Mouse (Mus musculus) heart, embryonic 15.5 days (tissue): ENCODE data around the gene Prdm15. TPM values are rescaled to one million over a fixed set of nuclear protein-coding genes. Genes with fewer than 3 reads are reported as not detected.

Source experiments
- ATAC-seq: fragments of 200-750 bp; cut with Nextera tagmentation; replicated peaks from 2 replicates; pipeline ENCODE4 v1.8.0; 2017; ENCODE audit warnings: low read depth, moderate TSS enrichment; ENCODE audit not compliant: insufficient number of reproducible peaks, insufficient read depth, low FRiP score
- H3K27ac ChIP-seq: fragments of 300-500 bp; sonication (generic); 2 replicates; pipeline ENCODE4 v1.5.1; 2015; ENCODE audit warnings: mild to moderate bottlenecking, inconsistent platforms
- H3K27me3 ChIP-seq: fragments of 300-500 bp; sonication (generic); 2 replicates; pipeline ENCODE4 v1.6.1; 2015; ENCODE audit warnings: inconsistent platforms
- H3K36me3 ChIP-seq: fragments of 300-500 bp; sonication (generic); 2 replicates; pipeline ENCODE4 v1.6.1; 2015; ENCODE audit warnings: mild to moderate bottlenecking, inconsistent platforms
- H3K4me1 ChIP-seq: fragments of 300-500 bp; sonication (generic); replicated peaks from 2 replicates; pipeline ENCODE4 v1.6.1; 2015; ENCODE audit warnings: inconsistent platforms
- H3K4me2 ChIP-seq: fragments of 300-500 bp; sonication (generic); 2 replicates; pipeline ENCODE4 v1.6.1; 2015; ENCODE audit warnings: inconsistent platforms, mild to moderate bottlenecking, moderate library complexity
- H3K4me3 ChIP-seq: fragments of 300-500 bp; sonication (generic); 2 replicates; pipeline ENCODE4 v1.5.1; 2015; ENCODE audit warnings: mild to moderate bottlenecking, inconsistent platforms
- H3K9ac ChIP-seq: fragments of 300-500 bp; sonication (generic); 2 replicates; pipeline ENCODE4 v1.6.1; 2015; ENCODE audit warnings: mild to moderate bottlenecking, inconsistent platforms
- H3K9me3 ChIP-seq: fragments of 300-500 bp; sonication (generic); replicated peaks from 2 replicates; pipeline ENCODE4 v1.6.1; 2016; ENCODE audit warnings: inconsistent platforms
- WGBS: fragments of 180-500 bp; shearing (Covaris S2); methylation state at CpG from one replicate; pipeline ENCODE4 v1.1.7; 2015; ENCODE audit warnings: mixed read lengths; 5-methylcytosine and 5-hydroxymethylcytosine counted together
- polyA plus RNA-seq: library from polyadenylated mRNA; unstranded; fragments of >200 nt; fragmentation: Nextera tagmentation; extraction: Ambion mirVana; gene quantifications from 2 replicates; pipeline ENCODE4 v1.2.1, GENCODE M21; 2015

Gene Prdm15
- polyA plus RNA-seq, 1 experiment from 2014 or later: 4.8 TPM

DNA sequence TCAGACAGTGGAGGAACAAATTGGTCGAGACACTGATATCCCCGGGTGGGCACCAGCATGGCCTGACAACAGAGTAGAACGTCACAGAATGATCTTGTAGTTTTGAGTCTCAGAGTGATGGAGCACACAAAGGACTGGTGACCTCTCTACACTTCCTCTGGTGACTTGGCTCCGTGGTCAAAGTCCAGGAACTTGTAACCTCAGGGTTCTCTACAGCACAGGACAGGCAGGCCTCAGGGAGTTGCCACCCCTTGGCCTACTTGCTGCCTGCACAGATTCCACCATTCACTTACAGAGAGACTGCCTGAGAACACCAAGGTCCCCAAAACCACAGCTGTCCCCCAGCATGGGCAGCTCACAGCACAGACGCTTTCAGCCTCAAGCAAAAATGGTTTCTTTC is 36.4 kb downstream of the Prdm15 start:
- WGBS: 82% methylated on average over 5 of the region's 5 CpGs
- H3K4me2 ChIP-seq: no peak overlapping the region
- no peak overlapping the region for H3K4me3 ChIP-seq
- no peak for ATAC-seq
- H3K27me3 ChIP-seq: no peaks in the 10 kb centered on the region
- H3K36me3 ChIP-seq: peaks cover 61% of the 10 kb centered on the region
- no peaks in the 10 kb centered on the region for H3K9me3 ChIP-seq
- H3K9ac ChIP-seq: no peak overlapping the region
- no peaks in the 10 kb centered on the region for H3K4me1 ChIP-seq
- H3K27ac ChIP-seq: no peak overlapping the region

DNA sequence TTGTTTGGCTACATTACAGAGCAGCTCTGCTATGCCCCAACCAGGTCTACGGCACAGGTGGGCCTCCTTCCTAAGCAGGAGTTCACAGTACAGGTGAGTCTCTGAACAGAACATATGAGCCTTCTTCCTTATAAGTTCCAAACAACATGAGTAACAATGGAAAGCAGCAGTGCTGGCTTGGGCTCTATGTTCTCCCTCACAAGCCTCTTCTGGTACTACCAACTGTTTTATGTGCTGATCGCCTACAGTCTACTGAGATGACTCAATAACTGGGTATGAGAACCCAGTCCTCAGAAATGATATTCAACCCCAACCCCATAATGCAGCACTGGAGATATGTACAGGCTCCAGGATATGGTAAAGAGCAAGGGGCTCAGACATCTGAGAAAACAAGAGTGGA is 37.6 kb downstream of the Prdm15 start:
- Histone ChIP-seq H3K4me2 (no peak overlapping the region), H3K9ac (no peak overlapping the region), H3K27ac (no peak overlapping the region), H3K9me3 (no peaks in the 10 kb centered on the region), H3K27me3 (no peaks in the 10 kb centered on the region), H3K4me1 (no peaks in the 10 kb centered on the region), H3K4me3 (no peak overlapping the region), H3K36me3 (peaks cover 56% of the 10 kb centered on the region; the same call in 1 of the 2 replicates)
- 88% methylated on average over 2 of the region's 2 CpGs for whole genome bisulfite sequencing
- ATAC-seq: no peak

DNA sequence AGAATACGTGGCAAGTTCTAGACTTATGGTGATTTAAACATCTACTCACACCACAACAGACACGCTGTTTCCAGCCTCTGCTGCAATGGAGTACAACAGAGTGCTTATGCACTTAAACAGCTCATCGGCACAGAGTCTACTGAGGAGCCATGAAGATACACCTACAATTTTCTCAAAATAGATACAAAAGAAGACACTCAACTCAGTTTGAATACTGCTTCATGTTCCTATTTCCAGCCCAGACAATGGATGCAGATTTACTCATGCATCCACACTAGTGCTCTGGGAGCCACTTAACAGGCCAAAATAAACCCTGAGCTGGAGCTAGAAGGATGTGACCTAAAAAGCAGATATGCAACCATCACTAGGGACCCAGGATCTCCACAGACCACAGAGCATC is 42.8 kb downstream of the Prdm15 start:
- H3K36me3 ChIP-seq: peaks cover 56% of the 10 kb centered on the region

DNA sequence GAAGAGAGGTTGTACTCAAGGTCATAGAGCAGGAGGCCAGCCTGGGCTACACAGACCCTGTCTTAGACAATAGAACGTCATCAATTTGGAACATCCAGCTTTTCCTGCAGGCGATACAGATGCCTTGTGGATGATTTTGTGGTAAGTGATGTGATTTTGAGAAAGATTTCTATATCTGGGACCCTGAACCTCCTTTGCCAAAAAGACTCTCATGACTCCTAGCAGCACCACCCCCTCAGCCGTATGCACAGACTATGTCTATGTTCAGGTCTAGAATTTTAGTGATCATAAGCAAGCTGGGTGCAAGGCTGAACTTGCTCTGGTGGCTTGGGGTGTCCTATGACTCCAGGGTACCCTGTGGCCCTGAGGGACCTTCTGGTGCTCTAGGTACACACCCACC is 46.0 kb downstream of the Prdm15 start:
- Histone ChIP-seq H3K4me1 (no peaks in the 10 kb centered on the region), H3K36me3 (peaks cover 62% of the 10 kb centered on the region), H3K27ac (no peak overlapping the region), H3K27me3 (no peaks in the 10 kb centered on the region), H3K4me3 (no peak overlapping the region), H3K9ac (no peak overlapping the region), H3K9me3 (no peaks in the 10 kb centered on the region), H3K4me2 (no peak overlapping the region)
- no peak for ATAC-seq
- 97% methylated on average over 3 of the region's 3 CpGs for WGBS

More for the DNA sequence above, 42.8 kb downstream of the Prdm15 start:
- no peak overlapping the region for H3K27ac ChIP-seq
- WGBS: 94% methylated on average over 3 of the region's 3 CpGs
- H3K4me3 ChIP-seq: no peak overlapping the region
- H3K9ac ChIP-seq: no peak overlapping the region
- ATAC-seq: no peak
- H3K4me2 ChIP-seq: no peak overlapping the region
- no peaks in the 10 kb centered on the region for H3K9me3 ChIP-seq
- no peaks in the 10 kb centered on the region for H3K4me1 ChIP-seq
- no peaks in the 10 kb centered on the region for H3K27me3 ChIP-seq

DNA sequence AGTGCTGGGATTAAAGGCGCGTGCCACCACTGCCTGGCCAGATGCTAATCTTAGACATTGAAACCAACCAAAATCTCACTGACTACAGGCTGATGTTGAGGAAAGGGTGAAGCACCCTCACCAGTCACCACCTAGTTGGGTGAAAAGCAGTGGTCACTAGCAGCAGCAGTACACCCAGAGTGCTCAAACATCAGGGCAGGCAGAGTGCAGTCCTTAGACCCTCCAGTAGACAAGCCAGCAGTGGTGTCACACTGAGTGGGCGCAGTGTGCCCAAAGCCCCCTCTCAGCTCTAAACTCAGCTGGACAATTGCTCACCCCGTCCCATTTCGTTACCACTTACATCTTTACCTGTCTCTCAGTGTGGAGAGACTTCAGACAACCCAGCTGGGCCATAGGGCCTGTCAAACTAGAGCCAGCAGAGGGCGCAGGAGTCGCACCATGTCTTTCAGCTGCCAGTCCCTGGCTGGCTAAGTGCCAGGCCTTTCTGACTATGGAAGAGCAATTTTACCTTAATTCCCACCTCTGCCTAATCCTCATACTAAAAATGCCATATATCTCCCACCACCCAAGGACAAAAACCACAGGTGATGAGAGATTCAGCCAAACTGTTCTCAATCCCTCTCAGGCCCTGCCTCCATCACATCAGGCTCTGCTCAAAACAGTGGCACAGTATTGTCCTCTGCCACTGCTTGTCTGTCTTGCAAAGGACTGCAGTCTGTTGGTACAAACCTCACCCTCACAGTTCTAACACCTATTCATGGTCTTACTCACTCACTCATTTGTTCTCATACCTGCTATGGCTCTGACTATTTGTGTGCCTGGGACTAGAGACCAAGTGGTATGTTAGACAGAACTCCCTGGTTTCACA is 46.7 kb downstream of the Prdm15 start:
- no peak overlapping the region for H3K27ac ChIP-seq
- ATAC-seq: no peak
- no peaks in the 10 kb centered on the region for H3K9me3 ChIP-seq
- no peak overlapping the region for H3K4me3 ChIP-seq
- 73% methylated on average over 7 of the region's 7 CpGs for WGBS
- H3K9ac ChIP-seq: no peak overlapping the region
- H3K36me3 ChIP-seq: peaks cover 57% of the 10 kb centered on the region
- no peak overlapping the region for H3K4me2 ChIP-seq
- H3K4me1 ChIP-seq: no peaks in the 10 kb centered on the region
- no peaks in the 10 kb centered on the region for H3K27me3 ChIP-seq

DNA sequence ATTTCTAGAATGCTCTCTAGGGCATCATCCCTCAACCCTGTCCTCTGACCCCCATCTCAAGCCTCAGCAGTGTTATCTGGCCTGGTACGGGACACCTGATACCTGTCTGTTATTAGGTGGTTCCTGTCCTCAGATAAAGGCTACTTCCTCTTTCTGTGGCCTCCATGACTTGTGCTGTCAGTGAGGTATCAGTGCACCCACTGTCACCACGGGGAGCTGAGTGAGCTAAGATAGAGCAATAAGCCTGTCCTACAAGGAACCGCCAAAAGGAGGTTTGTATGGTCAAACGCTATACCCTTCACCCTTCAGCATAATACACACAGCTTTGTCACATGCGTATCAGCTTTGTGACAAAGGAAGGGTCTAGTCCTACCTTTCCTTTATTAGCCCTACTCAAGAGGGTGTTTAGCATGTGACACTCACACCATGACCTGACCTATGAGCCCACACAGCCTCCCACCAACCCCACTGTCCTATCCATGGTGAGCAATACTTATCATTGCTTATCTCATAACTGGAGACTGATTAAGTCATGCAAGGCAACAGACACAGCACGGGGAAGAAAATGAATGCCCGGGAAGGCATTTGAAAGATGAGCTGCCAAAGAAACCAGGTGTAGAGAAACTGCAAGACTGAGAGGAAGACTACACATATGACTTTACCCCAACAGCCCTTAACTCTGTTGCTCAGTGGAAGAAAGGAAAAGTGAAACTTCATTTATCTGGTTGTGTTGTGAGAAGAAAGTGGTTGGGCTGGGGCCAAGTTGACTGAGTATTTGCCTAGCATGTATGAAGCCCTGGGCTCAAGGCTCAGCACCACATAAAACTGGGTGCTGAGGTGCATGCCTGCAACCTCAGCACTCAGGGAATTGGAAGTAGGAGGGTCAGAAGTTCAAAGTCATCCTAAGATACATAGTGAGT is 53.4 kb downstream of the Prdm15 start:
- H3K9ac ChIP-seq: no peak overlapping the region
- no peak overlapping the region for H3K27ac ChIP-seq
- H3K4me1 ChIP-seq: no peaks in the 10 kb centered on the region
- ATAC-seq: no peak
- H3K36me3 ChIP-seq: peaks cover 66% of the 10 kb centered on the region
- H3K4me3 ChIP-seq: no peak overlapping the region
- no peak overlapping the region for H3K4me2 ChIP-seq
- H3K9me3 ChIP-seq: no peaks in the 10 kb centered on the region
- no peaks in the 10 kb centered on the region for H3K27me3 ChIP-seq
- 74% methylated on average over 7 of the region's 7 CpGs for WGBS

DNA sequence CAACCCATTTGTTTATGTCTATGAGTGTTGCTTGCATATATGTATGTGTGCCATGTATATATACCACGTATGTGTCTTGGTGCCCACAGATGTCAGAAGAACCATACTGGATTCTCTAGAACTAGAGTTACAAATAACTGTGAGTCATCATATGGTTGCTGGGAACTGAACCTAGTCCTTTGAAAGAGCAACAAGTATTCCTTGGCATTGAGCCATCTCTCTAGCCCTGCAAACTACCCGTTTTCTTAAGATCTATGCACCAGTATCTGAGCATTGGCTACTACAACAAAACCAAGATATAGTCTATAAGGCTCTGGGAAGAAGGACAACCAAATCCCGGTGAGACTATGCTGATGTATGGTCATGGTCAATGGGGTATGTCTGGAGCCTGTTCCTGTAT is 54.4 kb downstream of the Prdm15 start:
- Histone ChIP-seq H3K4me3 (no peak overlapping the region), H3K4me2 (no peak overlapping the region), H3K36me3 (peaks cover 65% of the 10 kb centered on the region), H3K27me3 (no peaks in the 10 kb centered on the region), H3K9ac (no peak overlapping the region), H3K4me1 (no peaks in the 10 kb centered on the region), H3K9me3 (no peaks in the 10 kb centered on the region), H3K27ac (no peak overlapping the region)
- ATAC-seq: no peak
- WGBS: 72% methylated on average over 3 of the region's 3 CpGs

DNA sequence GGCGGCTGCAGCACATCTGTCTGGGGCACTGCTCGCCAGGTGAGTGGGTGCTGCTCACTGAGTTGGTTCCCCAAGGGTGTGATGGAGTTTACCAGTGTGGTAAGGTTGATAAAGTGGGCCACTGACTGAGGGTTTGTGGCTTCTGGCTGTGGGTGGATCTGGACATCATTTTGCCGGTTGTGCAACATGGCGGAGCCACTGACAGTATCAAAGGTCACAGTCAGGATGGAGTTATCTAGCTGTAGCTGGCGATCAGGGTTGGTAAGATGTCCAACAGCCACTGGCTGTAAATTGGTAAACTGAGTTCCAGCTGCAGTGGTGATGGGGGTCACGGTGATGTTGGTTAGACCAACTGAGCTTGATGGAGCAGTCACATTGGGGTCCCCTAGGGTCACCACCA is 57.4 kb downstream of the Prdm15 start:
- no peak overlapping the region for H3K27ac ChIP-seq
- no peak for ATAC-seq
- H3K4me1 ChIP-seq: no peaks in the 10 kb centered on the region
- WGBS: 94% methylated on average over 6 of the region's 6 CpGs
- H3K9ac ChIP-seq: no peak overlapping the region
- no peak overlapping the region for H3K4me3 ChIP-seq
- peaks cover 50% of the 10 kb centered on the region for H3K36me3 ChIP-seq
- no peaks in the 10 kb centered on the region for H3K27me3 ChIP-seq
- no peak overlapping the region for H3K4me2 ChIP-seq
- H3K9me3 ChIP-seq: no peaks in the 10 kb centered on the region

DNA sequence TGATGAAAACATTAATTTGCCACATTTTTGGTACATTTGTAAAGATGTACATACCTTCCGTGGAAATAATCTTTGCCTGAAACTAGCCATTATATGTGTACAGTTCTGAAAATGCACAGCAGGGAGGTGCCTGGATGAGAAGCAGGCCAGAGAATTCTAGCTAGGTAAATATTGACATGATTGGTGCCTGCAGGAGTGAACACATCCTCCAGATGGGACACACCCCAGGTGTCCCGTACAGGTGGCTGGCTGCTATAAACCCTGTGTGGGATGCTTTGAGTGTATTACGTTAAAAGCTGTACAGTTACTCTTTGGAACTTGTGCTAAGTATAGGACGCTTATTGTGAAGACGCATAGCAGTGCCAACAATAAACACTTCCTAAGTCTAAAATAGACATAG is 68.6 kb downstream of the Prdm15 start:
- no peaks in the 10 kb centered on the region for H3K9me3 ChIP-seq
- H3K4me1 ChIP-seq: peaks cover 3% of the 10 kb centered on the region
- H3K9ac ChIP-seq: no peak overlapping the region
- H3K27me3 ChIP-seq: no peaks in the 10 kb centered on the region
- no peak overlapping the region for H3K27ac ChIP-seq
- no peak overlapping the region for H3K4me3 ChIP-seq
- no peak overlapping the region for H3K4me2 ChIP-seq
- no peak for ATAC-seq
- no peaks in the 10 kb centered on the region for H3K36me3 ChIP-seq
- WGBS: 81% methylated on average over 5 of the region's 5 CpGs

DNA sequence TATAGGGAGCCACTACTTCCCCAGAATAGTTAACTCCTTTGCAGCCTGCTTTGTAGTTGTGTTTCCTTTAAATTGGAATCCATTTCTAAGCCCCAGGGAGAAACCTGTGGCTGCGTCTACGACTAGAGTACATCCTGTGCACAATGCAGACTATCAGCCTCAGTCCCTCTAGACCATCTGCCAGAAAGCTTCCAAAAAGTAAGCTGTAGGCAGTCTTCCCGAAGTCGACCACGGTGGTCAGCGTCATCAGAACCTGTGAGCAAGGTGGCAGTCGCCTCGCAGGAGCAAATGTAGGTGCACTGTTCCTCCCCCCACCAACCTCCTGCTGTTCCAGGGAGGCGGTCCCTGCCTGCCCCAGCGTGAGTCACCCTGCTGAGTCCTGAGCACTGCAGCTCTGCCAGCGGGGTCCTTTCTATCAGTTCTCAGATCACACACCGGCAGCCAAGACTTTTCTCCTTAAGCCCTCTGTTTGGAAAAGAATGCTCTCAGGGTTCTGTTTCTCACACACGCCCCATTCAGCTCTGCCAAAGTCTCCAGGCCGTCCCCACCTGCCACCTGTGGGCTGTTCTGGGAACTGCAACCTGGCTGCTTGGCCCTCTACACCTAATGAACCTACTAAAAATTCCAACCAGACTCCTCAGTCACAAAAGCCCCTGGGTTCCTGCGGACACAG is 73.2 kb downstream of the Prdm15 start:
- H3K9ac ChIP-seq: no peak overlapping the region
- H3K4me3 ChIP-seq: no peak overlapping the region
- peaks cover 3% of the 10 kb centered on the region for H3K4me1 ChIP-seq
- H3K4me2 ChIP-seq: peak overlapping the region; percentile 57
- H3K36me3 ChIP-seq: no peaks in the 10 kb centered on the region
- H3K9me3 ChIP-seq: no peaks in the 10 kb centered on the region
- 38% methylated on average over 15 of the region's 15 CpGs for WGBS
- H3K27ac ChIP-seq: no peak overlapping the region
- H3K27me3 ChIP-seq: no peaks in the 10 kb centered on the region
- no peak; the same call in 1 of the 2 replicates for ATAC-seq

DNA sequence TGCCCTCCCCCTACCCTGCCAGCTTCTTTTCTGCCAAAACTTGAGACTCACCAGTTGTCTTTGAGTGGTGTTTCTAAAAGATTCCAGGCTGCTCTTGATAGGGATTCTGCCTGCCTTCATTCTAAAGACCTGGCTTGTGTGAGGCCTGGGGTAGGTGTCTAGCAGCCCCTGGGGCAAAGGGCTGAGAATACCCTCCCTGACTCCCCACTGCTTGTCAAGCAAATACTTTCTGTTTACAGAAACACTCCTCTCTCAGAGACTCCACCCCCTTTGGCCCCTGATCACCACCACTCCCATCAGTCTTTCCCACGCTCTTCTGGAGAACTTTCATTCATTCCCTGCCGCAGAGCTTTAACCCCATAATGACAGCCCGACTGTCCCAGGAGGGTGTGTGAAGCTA is 85.1 kb downstream of the Prdm15 start:
- 26% methylated on average over 3 of the region's 3 CpGs for WGBS
- ATAC-seq: no peak

More for the DNA sequence above, 85.1 kb downstream of the Prdm15 start:
- Histone ChIP-seq H3K27me3 (peaks cover 43% of the 10 kb centered on the region), H3K4me2 (no peak overlapping the region), H3K4me3 (no peak overlapping the region), H3K9ac (no peak overlapping the region), H3K9me3 (no peaks in the 10 kb centered on the region), H3K27ac (no peak overlapping the region), H3K36me3 (no peaks in the 10 kb centered on the region), H3K4me1 (peaks cover 12% of the 10 kb centered on the region)
